Mouse (Mus musculus) kidney, adult 11 months (tissue): Measurements from ENCODE around the gene Ppp1r7.
"Not testable (repeated sequence)": the region's sequence is repeated elsewhere in the genome, so short reads cannot be mapped to it uniquely, and the experiment has no call there.

Source experiments
- DNase-seq: peaks from one replicate; pipeline ENCODE4 v3.0.0; 2022

The Ppp1r7 gene

GRCm38 (mm10) chr1:93342648-93343503, at the start of gene Ppp1r7, which contains the start of gene Pask:
TSS of gene Ppp1r7 (plus strand) at chr1:93342854.
TSS of gene Pask (minus strand) at chr1:93343482.
- peak; percentile 96 for DNase-seq

DNA sequence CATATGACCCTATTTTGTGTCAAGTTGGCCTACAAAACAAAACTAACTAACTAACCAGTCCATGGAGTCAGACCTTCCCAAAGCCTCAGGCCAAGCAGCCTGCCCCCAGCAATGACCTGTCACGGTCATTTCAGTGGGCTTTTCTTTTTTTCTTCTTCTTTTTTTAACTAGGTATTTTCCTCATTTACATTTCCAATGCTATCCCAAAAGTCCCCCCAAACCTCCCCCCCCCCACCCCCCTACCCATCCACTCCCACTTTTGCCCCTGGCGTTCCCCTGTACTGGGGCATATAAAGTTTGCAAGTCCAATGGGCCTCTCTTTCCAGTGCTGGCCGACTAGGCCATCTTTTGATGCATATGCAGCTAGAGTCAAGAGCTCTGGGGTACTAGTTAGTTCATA, 48.2 kb upstream of the Ppp1r7 start:
- DNase-seq: not testable (repeated sequence)

DNA sequence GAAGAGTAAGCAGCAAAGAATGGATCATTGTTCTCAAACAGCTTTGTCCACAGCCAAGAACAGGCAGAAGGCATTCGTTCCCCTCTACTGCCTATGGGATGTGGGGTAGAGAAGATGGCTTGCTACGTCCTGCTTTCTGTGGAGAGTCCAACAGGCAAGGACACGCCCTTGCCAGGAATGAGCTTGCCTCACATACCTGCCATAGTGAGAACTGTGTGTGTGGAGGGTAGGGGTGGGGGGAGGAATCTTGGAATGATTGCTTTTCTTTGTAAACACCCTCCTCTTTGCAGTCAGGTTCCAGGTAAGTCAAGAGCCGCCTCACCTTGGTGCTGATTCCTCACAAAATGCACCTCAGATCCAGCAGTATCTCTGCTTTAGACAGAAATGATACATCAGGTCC, 42.9 kb upstream of the Ppp1r7 start:
- no peak for DNase-seq

GRCm38 (mm10) chr1:93300578-93300977, 42.1 kb upstream of the Ppp1r7 start:
- no peak for DNase-seq

DNA sequence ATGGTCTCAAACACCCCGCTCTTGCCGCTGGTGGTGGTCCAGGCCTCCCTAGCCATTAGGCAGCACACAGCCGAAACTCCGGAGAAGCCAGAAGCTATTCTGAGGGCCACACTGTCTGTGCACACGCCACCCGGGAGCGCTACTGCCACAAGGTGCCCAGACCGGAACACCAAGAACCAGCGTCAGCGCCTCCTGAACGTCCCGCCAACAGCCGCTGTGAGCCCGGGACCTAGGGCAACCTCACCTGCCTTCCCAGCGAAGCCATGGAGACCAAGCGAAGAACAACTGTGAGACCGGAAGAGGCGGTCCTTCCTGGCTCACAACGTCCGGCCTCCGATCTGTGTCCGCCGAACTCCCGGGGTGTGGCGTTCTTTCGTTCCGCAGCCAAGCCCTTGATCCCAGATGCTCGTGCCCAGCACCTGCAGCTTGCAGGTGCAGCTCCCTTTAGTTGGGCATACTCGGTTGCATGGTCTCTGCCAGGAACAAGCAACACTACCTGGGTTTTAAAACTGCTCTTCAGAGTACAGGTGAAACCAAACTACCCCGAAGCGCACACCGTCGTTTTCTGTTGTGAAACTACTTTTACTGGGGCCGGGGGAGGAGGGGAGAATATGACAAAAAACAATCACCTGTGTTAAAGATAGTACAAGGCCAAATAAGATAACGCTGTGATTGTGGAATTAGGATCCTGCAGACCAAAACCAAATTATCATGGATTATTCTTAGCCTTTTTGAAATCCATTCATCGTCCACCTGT, 36.9 kb upstream of the Ppp1r7 start, which contains the start of gene Mterf4:
TSS of gene Mterf4 (minus strand) at position 335 of the 757 bp plus-strand sequence.
- peak; percentile 75 for DNase-seq

GRCm38 (mm10) chr1:93323973-93324372, 18.7 kb upstream of the Ppp1r7 start:
- DNase-seq: no peak

- DNase-seq: no peak
These were observed 16.2 kb upstream of the Ppp1r7 start for GRCm38 (mm10) chr1:93326446-93326845.

- DNase-seq: no peak
These were observed 8.0 kb upstream of the Ppp1r7 start for GRCm38 (mm10) chr1:93334621-93335020.

GRCm38 (mm10) chr1:93343504-93344047, 922 bp downstream of the Ppp1r7 start:
- DNase-seq: peak; percentile 95

GRCm38 (mm10) chr1:93347176-93347575, 4.5 kb downstream of the Ppp1r7 start:
- DNase-seq: no peak

DNA sequence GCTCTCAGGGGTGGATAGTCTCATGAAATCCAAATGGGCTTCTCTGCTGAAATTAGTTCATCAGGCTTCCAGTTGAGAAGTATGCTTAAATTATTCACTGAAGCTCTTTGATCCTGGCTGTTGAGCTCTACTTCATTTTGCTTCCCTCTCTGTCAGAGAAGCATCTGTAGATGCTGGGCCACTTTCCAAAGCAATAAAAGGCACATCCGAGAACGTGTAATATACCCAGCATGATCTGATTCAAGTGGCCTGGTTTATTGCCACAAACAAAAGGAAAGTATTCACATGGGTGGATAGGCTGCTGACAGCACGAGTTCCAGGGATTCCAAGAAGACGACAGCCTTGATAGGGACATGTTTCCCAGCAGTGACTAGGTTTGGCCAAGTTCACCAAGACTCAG, 7.0 kb downstream of the Ppp1r7 start:
- no peak for DNase-seq

DNA sequence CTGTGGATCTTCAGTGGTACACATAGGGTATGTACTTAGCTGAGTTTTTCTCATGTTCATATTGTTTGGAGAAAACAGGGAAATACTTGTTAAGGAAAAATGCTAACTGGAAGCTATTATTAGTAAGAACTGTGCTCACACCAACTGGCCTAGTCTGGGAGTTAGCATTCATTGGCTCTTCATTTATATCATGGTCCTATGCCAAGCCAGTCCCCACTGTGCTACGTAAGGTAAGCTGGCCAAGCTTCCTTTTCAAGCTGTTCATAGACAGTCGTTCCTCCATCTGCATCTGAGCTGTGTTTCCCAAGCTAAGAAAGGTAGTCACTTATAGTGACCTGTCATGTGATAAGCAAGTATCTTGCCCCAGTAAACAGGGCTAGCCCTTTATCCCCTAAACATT, 10.1 kb downstream of the Ppp1r7 start:
- DNase-seq: no peak

- no peak for DNase-seq
These were observed 20.0 kb downstream of the Ppp1r7 start for GRCm38 (mm10) chr1:93362661-93363060.

GRCm38 (mm10) chr1:93365641-93366040, 23.0 kb downstream of the Ppp1r7 start:
- no peak for DNase-seq

DNA sequence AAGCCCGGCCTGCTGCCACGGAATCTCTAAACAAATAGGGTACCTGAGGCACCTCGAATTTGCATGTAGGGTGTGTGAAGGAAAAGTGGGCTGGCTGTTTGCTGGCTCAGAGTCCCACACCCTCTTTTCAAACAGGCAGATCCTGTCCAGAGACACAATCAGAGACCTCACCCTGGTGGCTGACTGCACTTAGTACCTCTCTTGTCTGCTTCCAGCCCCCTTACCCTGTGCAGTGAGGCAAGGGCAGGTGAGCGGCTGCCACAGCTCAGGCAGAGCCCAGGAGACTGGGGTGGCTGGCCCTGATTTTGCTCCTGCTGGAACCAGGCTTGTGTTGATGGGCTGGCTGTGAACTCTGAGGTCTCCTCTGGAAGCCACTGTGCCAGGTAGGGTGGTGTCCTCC, 31.0 kb downstream of the Ppp1r7 start, which contains the start of gene Ano7:
TSS of gene Ano7 (plus strand) at position 266 of the 400 bp plus-strand sequence.
- no peak for DNase-seq

- no peak for DNase-seq
These were observed 34.7 kb downstream of the Ppp1r7 start for GRCm38 (mm10) chr1:93377307-93377706.

- no peak for DNase-seq
These were observed 36.5 kb downstream of the Ppp1r7 start for GRCm38 (mm10) chr1:93379117-93379516.

GRCm38 (mm10) chr1:93387198-93387597, 44.5 kb downstream of the Ppp1r7 start:
- DNase-seq: no peak

DNA sequence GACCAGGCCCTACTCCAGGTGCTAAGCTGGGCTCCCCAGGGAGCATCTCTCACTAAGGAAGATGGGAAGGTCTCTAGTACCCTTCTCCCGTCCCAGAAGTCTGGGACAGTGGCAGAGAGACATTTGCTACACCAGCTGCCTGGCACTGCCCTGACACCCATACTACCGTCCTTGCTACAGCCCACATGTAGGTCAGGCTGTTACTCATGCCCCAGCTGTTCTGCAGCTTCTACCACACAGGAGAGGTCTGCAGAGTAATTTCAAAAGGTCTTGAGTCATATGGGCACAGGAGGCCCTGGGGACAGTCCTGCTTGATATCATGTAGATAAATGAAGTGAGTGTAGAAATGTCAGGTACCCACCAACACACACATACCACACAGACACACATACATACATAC, 46.3 kb downstream of the Ppp1r7 start:
- DNase-seq: no peak

GRCm38 (mm10) chr1:93401191-93402052, 58.8 kb downstream of the Ppp1r7 start:
- DNase-seq: no peak

- no peak for DNase-seq
These were observed 60.7 kb downstream of the Ppp1r7 start for GRCm38 (mm10) chr1:93403403-93403802.
